Mouse (Mus musculus) heart, adult 2 months (tissue): ENCODE data around the gene Grin2c.

Experiments
- CTCF ChIP-seq: fragments of 200-600 bp; IDR thresholded peaks from 2 replicates; pipeline ENCODE4 v1.8.1; 2022; ENCODE audit warnings: antibody characterized with exemption, mild to moderate bottlenecking, moderate library complexity
- EP300 ChIP-seq: fragments of 200-500 bp; IDR thresholded peaks from 2 replicates; pipeline ENCODE4 v1.6.1; 2011; ENCODE audit warnings: low read depth, low read length, control low read depth; ENCODE audit not compliant: insufficient read depth
- POLR2A ChIP-seq: fragments of 200-500 bp; IDR thresholded peaks from 2 replicates; pipeline ENCODE4 v1.6.1; 2011; ENCODE audit warnings: mild to moderate bottlenecking, low read depth, low read length, control low read depth; ENCODE audit not compliant: insufficient read depth

GRCm38 (mm10) chr11:115306863-115307262 lies 39.8 kb upstream of the Grin2c start, which contains the start of gene Otop2:
- TF ChIP-seq CTCF, result no peak
- TF ChIP-seq EP300, result no peak
- no peak for TF ChIP-seq POLR2A
